Mouse (Mus musculus) brain, embryonic 14.5 days (tissue): ENCODE results near the gene Dach1.

Source experiments
- CTCF ChIP-seq: fragments of 200-500 bp; IDR thresholded peaks from 2 replicates; pipeline ENCODE4 v1.5.1; 2012; ENCODE audit warnings: inconsistent platforms, mild to moderate bottlenecking, moderate library complexity, borderline replicate concordance; ENCODE audit not compliant: insufficient read depth, insufficient read length; ENCODE audit errors: extremely low read depth
- POLR2A ChIP-seq: fragments of 200-500 bp; IDR thresholded peaks from 2 replicates; pipeline ENCODE4 v1.6.1; 2012; ENCODE audit warnings: mild to moderate bottlenecking, inconsistent platforms, borderline replicate concordance; ENCODE audit not compliant: poor library complexity, insufficient read depth, insufficient read length, severe bottlenecking; ENCODE audit errors: extremely low read depth

DNA sequence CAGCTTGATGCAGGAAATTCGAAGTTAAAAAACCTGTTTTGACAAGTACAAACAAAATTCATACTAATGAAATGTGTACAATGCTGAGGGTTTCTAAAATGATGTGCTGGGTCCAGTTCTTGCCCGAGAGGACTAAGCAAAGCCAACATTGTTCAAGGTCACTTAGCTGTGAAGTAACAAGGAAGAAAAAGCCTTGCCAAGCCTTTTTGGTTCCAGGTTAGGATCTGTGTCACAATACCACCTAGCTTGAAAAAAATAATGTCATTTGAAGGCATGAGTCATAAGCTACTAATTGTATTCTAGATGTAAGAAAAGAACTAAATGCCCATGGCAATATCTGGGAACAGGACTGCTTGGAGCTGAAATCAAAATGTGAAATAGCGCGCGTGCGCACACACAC, 161.1 kb downstream of the Dach1 start:
- TF ChIP-seq POLR2A (no peak), CTCF (no peak)
